Mouse (Mus musculus): Measurements from ENCODE around the gene Sowaha. TPM values are rescaled to one million over a fixed set of nuclear protein-coding genes. Genes with fewer than 3 reads are reported as not detected.
"Not testable (repeated sequence)": the region's sequence is repeated elsewhere in the genome, so short reads cannot be mapped to it uniquely, and the experiment has no call there.

Gene Sowaha
- polyA plus RNA-seq, 1 experiment: 13.9 TPM

- TF ChIP-seq CTCF (IDR thresholded peaks at IDR 0.05; ENCODE audit: extremely low read depth, insufficient read depth, insufficient read length, insufficient replicate concordance): no peak
- peak; percentile 75 for TF ChIP-seq POLR2A (IDR thresholded peaks at IDR 0.05; ENCODE audit: low read depth, low read length)
- under 1% methylated on average over 44 of the region's 44 CpGs for WGBS
- H3K36me3 ChIP-seq (ENCODE audit: control insufficient read depth, insufficient read depth, low read length): peaks cover 3% of the 10 kb centered on the region; the same call in 1 of the 2 replicates
- H3K27ac ChIP-seq (ENCODE audit: insufficient read depth, low read length): peak within 1 kb of the TSS; percentile 88
- no peaks in the 10 kb centered on the region for H3K27me3 ChIP-seq (ENCODE audit: control insufficient read depth, insufficient read depth, low read length)
- DNase-seq (ENCODE audit: low read depth in 1 of 2, low spot score in 2 of 2): peak; percentile 99 to 100
- peak within 1 kb of the TSS; percentile 85 for H3K4me3 ChIP-seq (ENCODE audit: extremely low read depth, insufficient read depth, insufficient read length)
- peaks cover 6% of the 10 kb centered on the region; the same call in 1 of the 2 replicates for H3K4me1 ChIP-seq (ENCODE audit: control insufficient read depth, insufficient read depth, insufficient read length)
Observed at GRCm38 (mm10) chr11:53430670-53431346, 49.3 kb downstream of the Sowaha start, which contains the start of the genes Uqcrq and Gdf9. Uqcrq (minus strand) TSS chr11:53430831. Gdf9 (plus strand) TSS chr11:53431023.

- Histone ChIP-seq H3K27ac (ENCODE audit: insufficient read depth, low read length) (peak overlapping the region; percentile 88), H3K36me3 (ENCODE audit: control insufficient read depth, insufficient read depth, low read length) (peaks cover 3% of the 10 kb centered on the region; the same call in 1 of the 2 replicates), H3K4me1 (ENCODE audit: control insufficient read depth, insufficient read depth, insufficient read length) (peaks cover 6% of the 10 kb centered on the region; the same call in 1 of the 2 replicates), H3K4me3 (ENCODE audit: extremely low read depth, insufficient read depth, insufficient read length) (peak overlapping the region; percentile 85), H3K27me3 (ENCODE audit: control insufficient read depth, insufficient read depth, low read length) (no peaks in the 10 kb centered on the region)
- WGBS: under 1% methylated on average over 34 of the region's 34 CpGs
- TF ChIP-seq POLR2A (IDR thresholded peaks at IDR 0.05; ENCODE audit: low read depth, low read length): no peak
- no peak for TF ChIP-seq CTCF (IDR thresholded peaks at IDR 0.05; ENCODE audit: extremely low read depth, insufficient read depth, insufficient read length, insufficient replicate concordance)
- DNase-seq (ENCODE audit: low read depth in 1 of 2, low spot score in 2 of 2): no peak
Observed at GRCm38 (mm10) chr11:53430300-53430669, 49.8 kb downstream of the Sowaha start.

GRCm38 (mm10) chr11:53429182-53429581, 50.9 kb downstream of the Sowaha start:
- Histone ChIP-seq H3K27ac (ENCODE audit: insufficient read depth, low read length) (no peak overlapping the region), H3K27me3 (ENCODE audit: control insufficient read depth, insufficient read depth, low read length) (no peaks in the 10 kb centered on the region), H3K36me3 (ENCODE audit: control insufficient read depth, insufficient read depth, low read length) (peaks cover 3% of the 10 kb centered on the region; the same call in 1 of the 2 replicates), H3K4me1 (ENCODE audit: control insufficient read depth, insufficient read depth, insufficient read length) (peaks cover 6% of the 10 kb centered on the region; the same call in 1 of the 2 replicates), H3K4me3 (ENCODE audit: extremely low read depth, insufficient read depth, insufficient read length) (no peak overlapping the region)
- TF ChIP-seq CTCF (IDR thresholded peaks at IDR 0.05; ENCODE audit: extremely low read depth, insufficient read depth, insufficient read length, insufficient replicate concordance) (no peak), POLR2A (IDR thresholded peaks at IDR 0.05; ENCODE audit: low read depth, low read length) (no peak)
- DNase-seq (ENCODE audit: low read depth in 1 of 2, low spot score in 2 of 2): no peak

- H3K27me3 ChIP-seq (ENCODE audit: control insufficient read depth, insufficient read depth, low read length): no peaks in the 10 kb centered on the region
- no peak for DNase-seq (ENCODE audit: low read depth in 1 of 2, low spot score in 2 of 2)
- no peak overlapping the region for H3K27ac ChIP-seq (ENCODE audit: insufficient read depth, low read length)
- H3K36me3 ChIP-seq (ENCODE audit: control insufficient read depth, insufficient read depth, low read length): peaks cover 3% of the 10 kb centered on the region; the same call in 1 of the 2 replicates
- H3K4me3 ChIP-seq (ENCODE audit: extremely low read depth, insufficient read depth, insufficient read length): no peak overlapping the region
- peaks cover 6% of the 10 kb centered on the region; the same call in 1 of the 2 replicates for H3K4me1 ChIP-seq (ENCODE audit: control insufficient read depth, insufficient read depth, insufficient read length)
- 93% methylated on average over 5 of the region's 5 CpGs for WGBS
- no peak for TF ChIP-seq CTCF (IDR thresholded peaks at IDR 0.05; ENCODE audit: extremely low read depth, insufficient read depth, insufficient read length, insufficient replicate concordance)
- no peak for TF ChIP-seq POLR2A (IDR thresholded peaks at IDR 0.05; ENCODE audit: low read depth, low read length)
Observed at GRCm38 (mm10) chr11:53428716-53429057, 51.4 kb downstream of the Sowaha start.

GRCm38 (mm10) chr11:53427993-53428715, 51.9 kb downstream of the Sowaha start:
- no peak overlapping the region for H3K4me3 ChIP-seq (ENCODE audit: extremely low read depth, insufficient read depth, insufficient read length)
- 89% methylated on average over 3 of the region's 3 CpGs for WGBS
- DNase-seq (ENCODE audit: low read depth in 1 of 2, low spot score in 2 of 2): no peak
- no peak overlapping the region for H3K27ac ChIP-seq (ENCODE audit: insufficient read depth, low read length)
- H3K36me3 ChIP-seq (ENCODE audit: control insufficient read depth, insufficient read depth, low read length): peaks cover 3% of the 10 kb centered on the region; the same call in 1 of the 2 replicates
- H3K4me1 ChIP-seq (ENCODE audit: control insufficient read depth, insufficient read depth, insufficient read length): peaks cover 6% of the 10 kb centered on the region; the same call in 1 of the 2 replicates
- no peaks in the 10 kb centered on the region for H3K27me3 ChIP-seq (ENCODE audit: control insufficient read depth, insufficient read depth, low read length)
- TF ChIP-seq CTCF (IDR thresholded peaks at IDR 0.05; ENCODE audit: extremely low read depth, insufficient read depth, insufficient read length, insufficient replicate concordance): no peak
- no peak for TF ChIP-seq POLR2A (IDR thresholded peaks at IDR 0.05; ENCODE audit: low read depth, low read length)

- H3K4me1 ChIP-seq (ENCODE audit: control insufficient read depth, insufficient read depth, insufficient read length); H3K27me3 ChIP-seq (ENCODE audit: control insufficient read depth, insufficient read depth, low read length); DNase-seq (ENCODE audit: low read depth in 1 of 2, low spot score in 2 of 2); H3K27ac ChIP-seq (ENCODE audit: insufficient read depth, low read length); H3K4me3 ChIP-seq (ENCODE audit: extremely low read depth, insufficient read depth, insufficient read length); H3K36me3 ChIP-seq (ENCODE audit: control insufficient read depth, insufficient read depth, low read length): not testable (repeated sequence)
- WGBS: 93% methylated on average over 3 of the region's 3 CpGs
Observed at GRCm38 (mm10) chr11:53426914-53427313, 53.2 kb downstream of the Sowaha start.

Other genes with a start within 250 kb of the Sowaha start
- 12.7 and 18.7 TPM in 2 replicates for gene Hspa4, start 179.8 kb downstream of the Sowaha start, polyA plus RNA-seq (2012; rRNA removed)
- gene Zcchc10, start 155.6 kb downstream of the Sowaha start, polyA plus RNA-seq (2012; rRNA removed): 3.4 and 4.4 TPM in 2 replicates
- gene Aff4, start 129.4 kb downstream of the Sowaha start, polyA plus RNA-seq (2012; rRNA removed): 7.9 and 8.9 TPM in 2 replicates
- not detected in 2 replicates for gene Leap2, start 57.1 kb downstream of the Sowaha start, polyA plus RNA-seq (2012; rRNA removed)
- 157 and 202 TPM in 2 replicates for gene Uqcrq, start 49.4 kb downstream of the Sowaha start, polyA plus RNA-seq (2012; rRNA removed)
- gene Gdf9, start 49.3 kb downstream of the Sowaha start, polyA plus RNA-seq (2012; rRNA removed): 0.32 and 0.40 TPM in 2 replicates
- 0.04 TPM in 1 of 2 replicates, not detected in the other for gene Gm10447, start 23.2 kb downstream of the Sowaha start, polyA plus RNA-seq (2012; rRNA removed)
- gene Shroom1, start 23.1 kb downstream of the Sowaha start, polyA plus RNA-seq (2012; rRNA removed): 0.35 and 0.39 TPM in 2 replicates
- gene Gm9837, start 9.8 kb downstream of the Sowaha start, polyA plus RNA-seq (2012; rRNA removed): not detected in 2 replicates
- not detected in 2 replicates for gene Gm9945, start 108 bp downstream of the Sowaha start, polyA plus RNA-seq (2012; rRNA removed)
- gene Sept8, start 39.0 kb upstream of the Sowaha start, polyA plus RNA-seq (2012; rRNA removed): 13.9 and 15.3 TPM in 2 replicates
- gene Kif3a, start 87.1 kb upstream of the Sowaha start, polyA plus RNA-seq (2012; rRNA removed): 1.2 and 1.3 TPM in 2 replicates
- gene Il4, start 138.4 kb upstream of the Sowaha start, polyA plus RNA-seq (2012; rRNA removed): 0.68 TPM in 1 of 2 replicates, not detected in the other
- not detected in 2 replicates for gene Il13, start 154.4 kb upstream of the Sowaha start, polyA plus RNA-seq (2012; rRNA removed)
- 4.1 and 4.2 TPM in 2 replicates for gene Rad50, start 227.0 kb upstream of the Sowaha start, polyA plus RNA-seq (2012; rRNA removed)
- gene Il5, start 240.5 kb upstream of the Sowaha start, polyA plus RNA-seq (2012; rRNA removed): not detected in 2 replicates

Data from spleen, adult 2 months (tissue).